Mouse (Mus musculus) gastrocnemius, adult 18-20 months (tissue): ENCODE measurements around the gene Lexm. TPM values are rescaled to one million over a fixed set of nuclear protein-coding genes. Genes with fewer than 3 reads are reported as not detected.
A peak's percentile ranks its signal among the peaks of the same experiment; 100 is the strongest.

Experiments
- DNase-seq: peaks from one replicate; pipeline ENCODE4 v3.0.0; 2021; ENCODE audit warnings: low spot score
- total RNA-seq, 2 experiments: library from RNA; stranded (reverse); gene quantifications; 2 replicates each; pipeline ENCODE4 v1.2.3; 2021

Lexm gene
- total RNA-seq, 2 experiments from 2014 or later, result not detected

GRCm38 (mm10) chr4:106627809-106628208 lies 10.8 kb upstream of the Lexm start:
- no peak for DNase-seq

- no peak for DNase-seq
Measured at GRCm38 (mm10) chr4:106624271-106624670, 7.2 kb upstream of the Lexm start.

- DNase-seq, result no peak
Measured at GRCm38 (mm10) chr4:106622712-106623111, 5.7 kb upstream of the Lexm start.

GRCm38 (mm10) chr4:106622030-106622493 lies 5.0 kb upstream of the Lexm start, which contains the start of gene Ttc22:
Gene Ttc22 (plus strand): TSS chr4:106622432.
- DNase-seq, result peak; percentile 16

GRCm38 (mm10) chr4:106621428-106621827 lies 4.4 kb upstream of the Lexm start:
- no peak for DNase-seq

- DNase-seq, result no peak
Measured at GRCm38 (mm10) chr4:106618898-106619297, 1.9 kb upstream of the Lexm start.

GRCm38 (mm10) chr4:106615637-106616036 lies 1.4 kb downstream of the Lexm start:
- no peak for DNase-seq

- no peak for DNase-seq
Measured at GRCm38 (mm10) chr4:106614881-106615280, 2.2 kb downstream of the Lexm start.

GRCm38 (mm10) chr4:106614180-106614797 lies 2.8 kb downstream of the Lexm start:
- DNase-seq, result peak; percentile 49

GRCm38 (mm10) chr4:106613560-106613959 lies 3.5 kb downstream of the Lexm start:
- no peak for DNase-seq

GRCm38 (mm10) chr4:106613105-106613504 lies 3.9 kb downstream of the Lexm start:
- no peak for DNase-seq

- DNase-seq, result no peak
Measured at GRCm38 (mm10) chr4:106607905-106608304, 9.1 kb downstream of the Lexm start.

- no peak for DNase-seq
Measured at GRCm38 (mm10) chr4:106606639-106607554, 10.1 kb downstream of the Lexm start.

GRCm38 (mm10) chr4:106600770-106601169 lies 16.3 kb downstream of the Lexm start:
- no peak for DNase-seq

- no peak for DNase-seq
Measured at GRCm38 (mm10) chr4:106599415-106599814, 17.6 kb downstream of the Lexm start.

GRCm38 (mm10) chr4:106597741-106598140 lies 19.3 kb downstream of the Lexm start:
- no peak for DNase-seq

GRCm38 (mm10) chr4:106597055-106597454 lies 20.0 kb downstream of the Lexm start:
- DNase-seq, result no peak

- no peak for DNase-seq
Measured at GRCm38 (mm10) chr4:106596200-106596599, 20.8 kb downstream of the Lexm start.

- no peak for DNase-seq
Measured at GRCm38 (mm10) chr4:106593636-106594035, 23.4 kb downstream of the Lexm start.

GRCm38 (mm10) chr4:106590871-106591270 lies 26.2 kb downstream of the Lexm start:
- DNase-seq, result no peak

GRCm38 (mm10) chr4:106590142-106590541 lies 26.9 kb downstream of the Lexm start:
- DNase-seq, result no peak

- no peak for DNase-seq
Measured at GRCm38 (mm10) chr4:106587075-106587474, 30.0 kb downstream of the Lexm start.

- no peak for DNase-seq
Measured at GRCm38 (mm10) chr4:106584665-106585064, 32.4 kb downstream of the Lexm start.
